Mouse (Mus musculus) cerebellum, adult 18-20 months (tissue): ENCODE measurements at regions not wholly inside any gene's neighbourhood (a gene's known extent, or its start where the extent isn't known, plus 50 kb on each side); places are given as distances from the start of the nearest gene placed in this dataset.

ENCODE experiments used
- DNase-seq, 2 experiments: peaks; one replicate each; pipeline ENCODE4 v3.0.0; 2021

DNA sequence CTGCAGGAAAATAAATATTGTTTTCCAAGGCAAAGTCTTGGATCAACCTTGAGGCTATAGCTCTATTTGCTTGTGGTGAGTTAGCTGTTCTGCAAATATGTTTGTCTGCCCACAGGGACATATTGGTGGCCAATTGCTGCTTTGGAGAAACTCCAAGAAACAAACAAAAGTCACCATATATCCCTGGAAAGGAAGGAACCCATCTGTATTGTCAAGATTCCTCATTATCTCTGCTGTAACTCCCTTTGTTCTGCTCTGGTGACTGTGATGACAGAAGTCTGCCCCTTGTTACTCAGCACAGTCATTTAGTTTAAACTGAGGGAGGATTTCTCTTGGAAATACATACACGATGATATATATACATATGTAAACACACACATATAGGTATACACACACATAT is 123.3 kb upstream of the Nr5a2 start:
- DNase-seq = no peak

- DNase-seq = no peak
These were observed 119.3 kb upstream of the Nr5a2 start for GRCm38 (mm10) chr1:137079401-137080003.

- no peak for DNase-seq
These were observed 114.5 kb upstream of the Nr5a2 start for GRCm38 (mm10) chr1:137074787-137075186.

- DNase-seq = no peak
These were observed 113.8 kb upstream of the Nr5a2 start for GRCm38 (mm10) chr1:137073857-137074572.

DNA sequence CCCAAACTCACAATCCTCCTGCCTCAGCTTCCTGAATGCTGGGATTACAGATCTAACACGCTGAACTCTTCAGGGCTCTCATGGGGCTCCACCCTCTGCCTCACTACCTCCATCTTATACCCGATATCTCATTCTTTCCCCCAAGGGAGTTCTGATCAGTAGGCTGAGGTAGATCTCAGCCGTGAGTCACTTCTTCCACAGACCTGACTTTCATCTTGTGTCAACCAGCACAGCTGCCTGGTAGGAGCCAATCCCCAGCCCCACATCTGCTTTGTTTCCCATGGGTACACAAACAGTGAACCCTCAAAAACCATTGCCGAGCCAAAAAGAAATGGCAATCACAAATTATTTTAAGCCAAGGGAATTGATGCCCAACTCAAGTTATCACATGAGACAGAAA is 100.7 kb upstream of the Nr5a2 start:
- no peak for DNase-seq

GRCm38 (mm10) chr1:137053134-137053533 is 92.9 kb upstream of the Nr5a2 start:
- DNase-seq = no peak

DNA sequence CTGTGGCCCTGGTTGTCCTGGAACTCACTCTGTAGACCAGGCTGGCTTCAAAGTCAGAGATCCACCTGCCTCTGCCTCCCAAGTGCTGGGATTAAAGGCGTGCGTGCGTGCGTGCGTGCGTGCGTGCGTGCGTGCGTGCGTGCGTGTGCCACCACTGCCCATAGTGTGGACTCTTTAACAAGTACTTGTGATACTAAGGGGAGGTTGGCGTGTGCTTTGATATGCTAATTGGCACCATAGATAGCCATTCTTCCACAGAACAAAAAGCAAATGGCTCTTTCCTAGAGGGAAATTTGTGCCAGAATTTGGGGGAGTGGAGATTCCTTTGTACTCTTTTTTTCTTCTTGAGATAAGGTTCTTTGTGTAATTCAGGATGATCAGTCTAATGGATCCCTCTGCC is 91.3 kb upstream of the Nr5a2 start:
- DNase-seq = no peak

DNA sequence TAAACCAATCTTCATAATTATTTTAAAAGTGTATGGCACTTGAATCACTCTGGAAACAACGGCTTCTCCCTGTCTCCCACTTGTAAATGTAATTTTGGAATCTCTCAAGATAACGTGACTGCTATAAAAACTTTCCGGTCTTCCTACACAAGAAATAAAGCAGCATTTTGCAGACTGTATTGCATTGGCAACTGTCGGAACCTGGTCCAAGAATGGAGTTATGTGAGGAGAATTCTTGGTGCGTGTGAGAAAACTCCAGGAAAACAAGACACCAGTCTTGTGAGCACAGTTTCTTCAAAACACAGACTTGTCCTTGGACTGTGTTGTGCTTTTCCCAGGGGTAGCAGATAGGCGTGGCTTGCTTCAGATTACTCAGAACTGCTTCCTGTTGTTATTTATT is 83.8 kb upstream of the Nr5a2 start:
- no peak for DNase-seq

GRCm38 (mm10) chr1:137042414-137043010 is 82.3 kb upstream of the Nr5a2 start:
- no peak for DNase-seq

GRCm38 (mm10) chr1:137040898-137041297 is 80.7 kb upstream of the Nr5a2 start:
- DNase-seq = no peak

DNA sequence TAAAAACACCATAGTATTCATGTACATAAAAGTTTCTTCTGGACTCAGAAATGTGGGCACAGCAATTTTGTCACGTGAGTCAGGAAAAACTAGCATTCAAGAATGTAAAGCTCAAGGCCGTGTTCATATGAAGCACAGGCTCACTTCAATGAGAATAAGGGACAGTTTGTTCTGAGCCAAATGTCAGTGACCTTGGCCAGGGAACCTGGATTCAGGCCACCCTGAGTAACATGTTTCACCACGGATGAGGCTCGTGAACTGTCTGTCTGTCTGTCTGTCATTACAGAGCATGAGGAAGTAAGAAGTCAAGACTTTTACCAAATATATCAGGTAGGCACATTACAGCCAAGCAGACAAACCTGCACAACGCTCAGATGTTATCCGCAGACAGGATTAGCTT is 74.3 kb upstream of the Nr5a2 start:
- DNase-seq = no peak

DNA sequence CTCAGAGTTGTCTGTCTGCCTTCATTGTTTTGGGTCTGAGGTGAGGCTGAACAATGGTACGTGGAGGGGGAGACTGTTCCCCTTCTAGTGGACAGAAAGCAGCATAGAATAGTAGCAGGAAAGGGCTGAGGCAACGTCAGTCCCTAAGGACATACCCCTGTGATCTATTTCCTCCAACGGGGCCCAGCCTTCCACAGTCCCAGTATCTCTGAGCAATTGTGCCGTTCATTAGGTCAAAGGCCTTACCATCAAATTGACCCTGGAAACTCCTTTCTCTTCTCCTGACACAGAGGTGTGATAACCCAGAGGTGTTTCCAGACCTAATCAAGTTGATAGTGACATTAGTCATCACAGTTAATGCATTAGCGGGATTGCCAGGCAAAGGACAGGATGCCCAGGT is 73.4 kb upstream of the Nr5a2 start:
- DNase-seq = no peak

DNA sequence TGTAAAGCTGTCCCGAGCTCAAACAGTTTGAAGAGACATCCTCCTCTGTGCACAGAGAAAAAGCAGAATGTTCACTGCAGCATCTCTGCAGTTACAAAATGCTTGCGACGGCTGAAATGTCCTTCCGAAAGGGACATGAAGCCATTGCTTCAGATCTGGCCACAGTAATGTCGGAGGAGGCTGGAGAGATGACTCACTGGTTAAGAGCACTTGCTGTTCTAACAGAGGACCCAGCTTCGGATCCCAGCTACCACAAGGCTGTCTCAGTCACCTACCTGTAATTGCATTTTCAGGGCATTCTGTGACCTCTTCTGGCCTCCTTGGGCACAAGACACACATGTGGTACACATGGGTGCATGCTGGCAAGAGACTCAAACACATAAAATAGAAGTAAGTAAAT is 63.5 kb upstream of the Nr5a2 start:
- no peak for DNase-seq

DNA sequence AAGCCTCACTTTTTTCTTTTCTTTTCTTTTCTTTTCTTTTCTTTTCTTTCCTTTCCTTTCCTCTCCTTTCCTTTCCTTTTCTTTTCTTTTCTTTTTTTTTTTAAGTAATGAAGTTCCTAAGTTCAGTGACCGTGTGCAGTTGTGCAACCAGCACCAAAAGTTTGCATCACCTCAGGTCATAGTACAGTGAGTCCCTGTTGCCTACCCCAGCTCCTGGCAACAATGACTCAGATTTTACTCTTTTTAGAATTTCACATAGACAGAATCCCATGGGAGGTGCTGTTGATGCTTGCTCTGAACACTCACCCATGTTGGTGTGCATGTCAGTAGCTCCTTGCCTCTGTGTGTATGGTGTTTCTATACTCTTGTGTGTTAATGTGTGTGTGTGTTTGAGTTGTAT is 60.3 kb upstream of the Nr5a2 start:
- no peak for DNase-seq

- DNase-seq = no peak
These were observed 57.4 kb upstream of the Nr5a2 start for GRCm38 (mm10) chr1:137017642-137018041.

GRCm38 (mm10) chr1:137010240-137010926 is 50.1 kb upstream of the Nr5a2 start:
- DNase-seq = no peak
